Mouse (Mus musculus): ENCODE measurements around the gene Wbp1l. TPM values are rescaled to one million over a fixed set of nuclear protein-coding genes. Genes with fewer than 3 reads are reported as not detected.
A peak's percentile ranks its signal among the peaks of the same experiment; 100 is the strongest.
"Not testable (repeated sequence)": the region's sequence is repeated elsewhere in the genome, so short reads cannot be mapped to it uniquely, and the experiment has no call there.

The Wbp1l gene
- polyA plus RNA-seq, 1 experiment from 2014 or later, result 37.7 TPM

GRCm38 (mm10) chr19:46563603-46564002 lies 35.3 kb upstream of the Wbp1l start:
- Histone ChIP-seq H3K27me3 (replicated peaks; ENCODE audit: control insufficient read depth, insufficient read depth, low read length) (no peaks in the 10 kb centered on the region), H3K36me3 (ENCODE audit: control insufficient read depth, insufficient read depth, low read length) (peaks cover 10% of the 10 kb centered on the region; the same call in 1 of the 2 replicates), H3K4me1 (ENCODE audit: control insufficient read depth, insufficient read depth, low read length) (no peaks in the 10 kb centered on the region), H3K4me2 (ENCODE audit: low read depth, low read length) (no peak overlapping the region), H3K9me3 (ENCODE audit: control insufficient read depth, low read length) (no peaks in the 10 kb centered on the region), H3K9ac (ENCODE audit: low read depth, low read length) (no peak overlapping the region), H3K4me3 (ENCODE audit: low read depth, low read length) (no peak overlapping the region), H3K27ac (replicated peaks; ENCODE audit: low read depth, low read length) (no peak overlapping the region)
- ATAC-seq (ENCODE audit: low read depth), result no peak
- WGBS, result 72% methylated on average over 4 of the region's 4 CpGs
- no peak for DNase-seq (ENCODE audit: low spot score)

GRCm38 (mm10) chr19:46564043-46564462 lies 34.8 kb upstream of the Wbp1l start:
- H3K27ac ChIP-seq (replicated peaks; ENCODE audit: low read depth, low read length), result no peak overlapping the region
- WGBS, result 78% methylated on average over 14 of the region's 14 CpGs
- H3K4me3 ChIP-seq (ENCODE audit: low read depth, low read length), result no peak overlapping the region
- no peaks in the 10 kb centered on the region for H3K27me3 ChIP-seq (replicated peaks; ENCODE audit: control insufficient read depth, insufficient read depth, low read length)
- H3K4me1 ChIP-seq (ENCODE audit: control insufficient read depth, insufficient read depth, low read length), result no peaks in the 10 kb centered on the region
- no peaks in the 10 kb centered on the region for H3K9me3 ChIP-seq (ENCODE audit: control insufficient read depth, low read length)
- H3K36me3 ChIP-seq (ENCODE audit: control insufficient read depth, insufficient read depth, low read length), result peaks cover 10% of the 10 kb centered on the region; the same call in 1 of the 2 replicates
- no peak overlapping the region for H3K9ac ChIP-seq (ENCODE audit: low read depth, low read length)
- ATAC-seq (ENCODE audit: low read depth) (no peak), DNase-seq (ENCODE audit: low spot score) (no peak)
- no peak overlapping the region for H3K4me2 ChIP-seq (ENCODE audit: low read depth, low read length)

- Histone ChIP-seq H3K4me2 (ENCODE audit: low read depth, low read length) (peak overlapping the region; percentile 75), H3K9ac (ENCODE audit: low read depth, low read length) (peak overlapping the region; percentile 76; the same call in 1 of the 2 replicates), H3K4me3 (ENCODE audit: low read depth, low read length) (peak overlapping the region; percentile 86), H3K4me1 (ENCODE audit: control insufficient read depth, insufficient read depth, low read length) (peaks cover 11% of the 10 kb centered on the region)
- not testable (repeated sequence) for H3K27ac ChIP-seq (replicated peaks; ENCODE audit: low read depth, low read length); H3K9me3 ChIP-seq (ENCODE audit: control insufficient read depth, low read length); ATAC-seq (ENCODE audit: low read depth); H3K36me3 ChIP-seq (ENCODE audit: control insufficient read depth, insufficient read depth, low read length); DNase-seq (ENCODE audit: low spot score); H3K27me3 ChIP-seq (replicated peaks; ENCODE audit: control insufficient read depth, insufficient read depth, low read length)
- 73% methylated on average over 3 of the region's 3 CpGs for WGBS
Observed at GRCm38 (mm10) chr19:46571211-46571877, 27.5 kb upstream of the Wbp1l start.

GRCm38 (mm10) chr19:46571878-46572244 lies 27.0 kb upstream of the Wbp1l start:
- no peaks in the 10 kb centered on the region for H3K36me3 ChIP-seq (ENCODE audit: control insufficient read depth, insufficient read depth, low read length)
- peak overlapping the region; percentile 76; the same call in 1 of the 2 replicates for H3K9ac ChIP-seq (ENCODE audit: low read depth, low read length)
- H3K4me3 ChIP-seq (ENCODE audit: low read depth, low read length), result peak overlapping the region; percentile 86
- WGBS, result 9% methylated on average over 10 of the region's 10 CpGs
- H3K27me3 ChIP-seq (replicated peaks; ENCODE audit: control insufficient read depth, insufficient read depth, low read length), result no peaks in the 10 kb centered on the region
- peaks cover 11% of the 10 kb centered on the region for H3K4me1 ChIP-seq (ENCODE audit: control insufficient read depth, insufficient read depth, low read length)
- no peak for ATAC-seq (ENCODE audit: low read depth)
- H3K27ac ChIP-seq (replicated peaks; ENCODE audit: low read depth, low read length), result peak overlapping the region; percentile 79
- H3K4me2 ChIP-seq (ENCODE audit: low read depth, low read length), result peak overlapping the region; percentile 75
- H3K9me3 ChIP-seq (ENCODE audit: control insufficient read depth, low read length), result no peaks in the 10 kb centered on the region
- DNase-seq (ENCODE audit: low spot score), result peak; percentile 27

GRCm38 (mm10) chr19:46572548-46572947 lies 26.3 kb upstream of the Wbp1l start:
- WGBS, result under 1% methylated on average over 17 of the region's 17 CpGs
- Histone ChIP-seq H3K36me3 (ENCODE audit: control insufficient read depth, insufficient read depth, low read length) (no peaks in the 10 kb centered on the region), H3K27me3 (replicated peaks; ENCODE audit: control insufficient read depth, insufficient read depth, low read length) (no peaks in the 10 kb centered on the region), H3K4me1 (ENCODE audit: control insufficient read depth, insufficient read depth, low read length) (peaks cover 11% of the 10 kb centered on the region), H3K27ac (replicated peaks; ENCODE audit: low read depth, low read length) (peak overlapping the region; percentile 79), H3K9ac (ENCODE audit: low read depth, low read length) (peak overlapping the region; percentile 76), H3K4me3 (ENCODE audit: low read depth, low read length) (peak overlapping the region; percentile 86), H3K9me3 (ENCODE audit: control insufficient read depth, low read length) (no peaks in the 10 kb centered on the region), H3K4me2 (ENCODE audit: low read depth, low read length) (peak overlapping the region; percentile 75)
- ATAC-seq (ENCODE audit: low read depth) (peak; percentile 20; the same call in 1 of the 2 replicates), DNase-seq (ENCODE audit: low spot score) (peak; percentile 36)

- ATAC-seq (ENCODE audit: low read depth) (peak; percentile 97), DNase-seq (ENCODE audit: low spot score) (peak; percentile 98)
- H3K4me2 ChIP-seq (ENCODE audit: low read depth, low read length), result peak within 1 kb of the TSS; percentile 75
- H3K36me3 ChIP-seq (ENCODE audit: control insufficient read depth, insufficient read depth, low read length), result no peaks in the 10 kb centered on the region
- no peaks in the 10 kb centered on the region for H3K27me3 ChIP-seq (replicated peaks; ENCODE audit: control insufficient read depth, insufficient read depth, low read length)
- peak within 1 kb of the TSS; percentile 79 for H3K27ac ChIP-seq (replicated peaks; ENCODE audit: low read depth, low read length)
- no peaks in the 10 kb centered on the region for H3K9me3 ChIP-seq (ENCODE audit: control insufficient read depth, low read length)
- peak within 1 kb of the TSS; percentile 76 for H3K9ac ChIP-seq (ENCODE audit: low read depth, low read length)
- under 1% methylated on average over 35 of the region's 67 CpGs for WGBS
- H3K4me3 ChIP-seq (ENCODE audit: low read depth, low read length), result peak within 1 kb of the TSS; percentile 86
- H3K4me1 ChIP-seq (ENCODE audit: control insufficient read depth, insufficient read depth, low read length), result peaks cover 11% of the 10 kb centered on the region
Observed at GRCm38 (mm10) chr19:46572951-46573937, 25.6 kb upstream of the Wbp1l start, which contains the start of the genes Arl3 and Sfxn2. TSS of gene Arl3 (minus strand) at chr19:46573198. TSS of gene Sfxn2 (plus strand) at chr19:46573365.

- Histone ChIP-seq H3K4me3 (ENCODE audit: low read depth, low read length) (peak overlapping the region; percentile 86), H3K27ac (replicated peaks; ENCODE audit: low read depth, low read length) (no peak overlapping the region), H3K27me3 (replicated peaks; ENCODE audit: control insufficient read depth, insufficient read depth, low read length) (no peaks in the 10 kb centered on the region), H3K4me2 (ENCODE audit: low read depth, low read length) (peak overlapping the region; percentile 75), H3K9me3 (ENCODE audit: control insufficient read depth, low read length) (no peaks in the 10 kb centered on the region), H3K4me1 (ENCODE audit: control insufficient read depth, insufficient read depth, low read length) (peaks cover 11% of the 10 kb centered on the region), H3K9ac (ENCODE audit: low read depth, low read length) (peak overlapping the region; percentile 68), H3K36me3 (ENCODE audit: control insufficient read depth, insufficient read depth, low read length) (no peaks in the 10 kb centered on the region)
- ATAC-seq (ENCODE audit: low read depth) (no peak), DNase-seq (ENCODE audit: low spot score) (no peak)
- 43% methylated on average over 6 of the region's 6 CpGs for WGBS
Observed at GRCm38 (mm10) chr19:46573990-46574389, 24.9 kb upstream of the Wbp1l start.

- H3K27me3 ChIP-seq (replicated peaks; ENCODE audit: control insufficient read depth, insufficient read depth, low read length), result no peaks in the 10 kb centered on the region
- no peaks in the 10 kb centered on the region for H3K9me3 ChIP-seq (ENCODE audit: control insufficient read depth, low read length)
- no peak overlapping the region for H3K4me2 ChIP-seq (ENCODE audit: low read depth, low read length)
- DNase-seq (ENCODE audit: low spot score) (no peak), ATAC-seq (ENCODE audit: low read depth) (no peak)
- peaks cover 11% of the 10 kb centered on the region for H3K4me1 ChIP-seq (ENCODE audit: control insufficient read depth, insufficient read depth, low read length)
- WGBS, result 52% methylated on average over 4 of the region's 4 CpGs
- no peak overlapping the region for H3K4me3 ChIP-seq (ENCODE audit: low read depth, low read length)
- no peak overlapping the region for H3K9ac ChIP-seq (ENCODE audit: low read depth, low read length)
- H3K36me3 ChIP-seq (ENCODE audit: control insufficient read depth, insufficient read depth, low read length), result no peaks in the 10 kb centered on the region
- no peak overlapping the region for H3K27ac ChIP-seq (replicated peaks; ENCODE audit: low read depth, low read length)
Observed at GRCm38 (mm10) chr19:46575196-46575595, 23.7 kb upstream of the Wbp1l start.

Data from embryonic facial prominence, embryonic 14.5 days (tissue).